In genomic region chr9:13613325-13614268, GRCm38 (mm10) we compare ENCODE assay signal across 8 mouse cellular contexts.
DNase-seq lines count a peak whose midpoint lies in the region; ATAC-seq and TF ChIP-seq lines count a peak whose summit lies in the region.
"Had no signal": no experiment of that assay in that cellular context is flagged by ENCODE, and none has a peak within 500 bp of the region (broad histone marks: within the 10 kb centered on the region; RNA-seq: fewer than 3 reads in every experiment).

No protein-coding gene starts in this region.

- H3K36me3 ChIP-seq in embryonic facial prominence, embryonic 14.5 days (ENCODE audit: control insufficient read depth, insufficient read depth, low read length) = no peaks in the 10 kb centered on the region
- H3K36me3 ChIP-seq in intestine, embryonic 14.5 days (ENCODE audit: control insufficient read depth, insufficient read depth, low read length) = no peaks in the 10 kb centered on the region
- no peaks in the 10 kb centered on the region for H3K36me3 ChIP-seq in midbrain, postnatal 0 days (ENCODE audit: insufficient read depth, low read length)

- peak overlapping the region; percentile 33 for H3K4me2 ChIP-seq in embryonic facial prominence, embryonic 14.5 days (ENCODE audit: low read depth, low read length)
- no peak overlapping the region; the same call in 1 of the 2 replicates for H3K4me2 ChIP-seq in intestine, embryonic 14.5 days (ENCODE audit: low read length)
- no peak overlapping the region for H3K4me2 ChIP-seq in midbrain, postnatal 0 days (ENCODE audit: low read depth, low read length, poor library complexity, severe bottlenecking)

- intact Hi-C loops in gastrocnemius, postnatal 14 days (cut with DNase I; ENCODE audit: low total_unique reads) = no loop called here

- no peaks in the 10 kb centered on the region for H3K9me3 ChIP-seq in embryonic facial prominence, embryonic 14.5 days (ENCODE audit: control insufficient read depth, low read length)
- no peaks in the 10 kb centered on the region for H3K9me3 ChIP-seq in intestine, embryonic 14.5 days (ENCODE audit: control insufficient read depth, low read length)
- no peaks in the 10 kb centered on the region for H3K9me3 ChIP-seq in midbrain, postnatal 0 days (ENCODE audit: low read length)

- no peaks in the 10 kb centered on the region for H3K27me3 ChIP-seq in embryonic facial prominence, embryonic 14.5 days (replicated peaks; ENCODE audit: control insufficient read depth, insufficient read depth, low read length)
- H3K27me3 ChIP-seq in intestine, embryonic 14.5 days (replicated peaks; ENCODE audit: control insufficient read depth, insufficient read depth, low read length) = no peaks in the 10 kb centered on the region
- H3K27me3 ChIP-seq in midbrain, postnatal 0 days (ENCODE audit: insufficient read depth, low read length) = no peaks in the 10 kb centered on the region

- peaks cover 35% of the 10 kb centered on the region for H3K4me1 ChIP-seq in embryonic facial prominence, embryonic 14.5 days (ENCODE audit: control insufficient read depth, insufficient read depth, low read length)
- peaks cover 9% of the 10 kb centered on the region for H3K4me1 ChIP-seq in intestine, embryonic 14.5 days (replicated peaks; ENCODE audit: control insufficient read depth, insufficient read depth, low read length)
- H3K4me1 ChIP-seq in midbrain, postnatal 0 days (ENCODE audit: insufficient read depth, low read length) = peaks cover 9% of the 10 kb centered on the region; the same call in 1 of the 2 replicates

- no peak for TF ChIP-seq CTCF in midbrain, postnatal 0 days (IDR thresholded peaks at IDR 0.05)

- H3K4me3 ChIP-seq in embryonic facial prominence, embryonic 14.5 days (ENCODE audit: low read depth, low read length) = no peak overlapping the region
- H3K4me3 ChIP-seq in intestine, embryonic 14.5 days (ENCODE audit: low read depth, low read length) = no peak overlapping the region
- H3K4me3 ChIP-seq in midbrain, postnatal 0 days (ENCODE audit: low read depth, low read length) = no peak overlapping the region
- H3K4me3 ChIP-seq: myocyte had no signal

- 23% methylated on average over 8 of the region's 8 CpGs for WGBS in embryonic facial prominence, embryonic 14.5 days
- WGBS in intestine, embryonic 14.5 days = 24% methylated on average over 8 of the region's 8 CpGs
- WGBS in midbrain, postnatal 0 days = 38% methylated on average over 8 of the region's 8 CpGs

- peak; percentile 65 for ATAC-seq in activated CD4-positive, CD25-positive, alpha-beta regulatory T cell, adult 4 months
- ATAC-seq in embryonic facial prominence, embryonic 14.5 days (ENCODE audit: low read depth) = peak; percentile 73
- ATAC-seq in intestine, embryonic 14.5 days (replicated peaks; ENCODE audit: low FRiP score, low TSS enrichment, low read depth) = peak; percentile 58; the same call in 1 of the 2 replicates
- peak; percentile 69 for ATAC-seq in midbrain, postnatal 0 days (ENCODE audit: low FRiP score)

- no peak overlapping the region for H3K9ac ChIP-seq in embryonic facial prominence, embryonic 14.5 days (ENCODE audit: low read depth, low read length)
- no peak overlapping the region for H3K9ac ChIP-seq in intestine, embryonic 14.5 days (ENCODE audit: low read length)
- no peak overlapping the region for H3K9ac ChIP-seq in midbrain, postnatal 0 days (replicated peaks; ENCODE audit: low read length, poor library complexity, severe bottlenecking)

- H3K27ac ChIP-seq in embryonic facial prominence, embryonic 14.5 days (replicated peaks; ENCODE audit: low read depth, low read length) = peak overlapping the region; percentile 86
- H3K27ac ChIP-seq in intestine, embryonic 14.5 days (ENCODE audit: low read depth) = peak overlapping the region; percentile 77
- peak overlapping the region; percentile 32; the same call in 1 of the 2 replicates for H3K27ac ChIP-seq in midbrain, postnatal 0 days (ENCODE audit: low read depth, low read length)

- peak; percentile 87 for DNase-seq in embryonic facial prominence, embryonic 14.5 days (ENCODE audit: low spot score)
- DNase-seq in intestine, embryonic 14.5 days (ENCODE audit: low spot score) = no peak
- DNase-seq in midbrain, postnatal 0 days (ENCODE audit: low spot score) = peak; percentile 32
- no peak for DNase-seq in urinary bladder, adult 2 months (ENCODE audit: low spot score)
- no peak for DNase-seq in gastrocnemius, postnatal 14 days
- no peak for DNase-seq in layer of hippocampus, postnatal 25 days (ENCODE audit: extremely low spot score in 1 of 2, low spot score in 1 of 2)

Comparison
In these comparisons a context has a peak if more than half of its experiments do, and no peak if none do; other contexts are left out.
1. DNase-seq: peak in embryonic facial prominence, embryonic 14.5 days (single experiment) and midbrain, postnatal 0 days (single experiment); none in intestine, embryonic 14.5 days (single experiment), urinary bladder, adult 2 months (single experiment), gastrocnemius, postnatal 14 days (single experiment) and layer of hippocampus, postnatal 25 days (0 of 2).
2. H3K27ac ChIP-seq: peak in every context shown above with its lines; median percentile 86 in embryonic facial prominence, embryonic 14.5 days; 77 in intestine, embryonic 14.5 days; 32 in midbrain, postnatal 0 days.
3. Peak in every context shown above with its lines, with median percentiles within 50 percentile points of each other: ATAC-seq.